Mouse (Mus musculus) hindbrain, embryonic 15.5 days (tissue): ENCODE data around the gene Tent5a. TPM values are rescaled to one million over a fixed set of nuclear protein-coding genes. Genes with fewer than 3 reads are reported as not detected.

Experiments used
- polyA plus RNA-seq: library from polyadenylated mRNA; unstranded; fragments of >200 nt; fragmentation: Nextera tagmentation; extraction: Ambion mirVana; gene quantifications from 2 replicates; pipeline ENCODE4 v1.2.1, GENCODE M21; 2015

Tent5a gene
- polyA plus RNA-seq, 1 experiment from 2014 or later: 5.8 TPM

Other genes starting within 250 kb of the Tent5a start
- not detected in 2 replicates for gene Gm11114, start 14.6 kb downstream of the Tent5a start, polyA plus RNA-seq